In genomic region chr5:74920490-74920889, GRCm38 (mm10) we compare ENCODE assay signal across 15 mouse cellular contexts.
"Had no signal": no experiment of that assay in that cellular context is flagged by ENCODE, and none has a peak within 500 bp of the region (broad histone marks: within the 10 kb centered on the region; RNA-seq: fewer than 3 reads in every experiment).

No protein-coding gene starts in this region.

- H3K9me3 ChIP-seq: limb, embryonic 12.5 days; midbrain, embryonic 10.5 days had no signal

- H3K4me1 ChIP-seq: limb, embryonic 12.5 days; neural tube, embryonic 12.5 days had no signal

- H3K27me3 ChIP-seq: limb, embryonic 12.5 days; neural tube, embryonic 12.5 days had no signal

- H3K27ac ChIP-seq: limb, embryonic 12.5 days; liver, embryonic 14.5 days; midbrain, embryonic 10.5 days; neural tube, embryonic 12.5 days had no signal

- DNase-seq: kidney, postnatal 10 days; layer of hippocampus, postnatal 36 days; liver; lung, adult 2 months; lung, postnatal 36 days; midbrain, embryonic 14.5 days; right cerebral cortex, adult 18-20 months; right cerebral cortex, postnatal 25 days; thymus, postnatal 36 days had no signal

- H3K9ac ChIP-seq: limb, embryonic 12.5 days; liver, embryonic 14.5 days; neural tube, embryonic 12.5 days had no signal

- ATAC-seq: lung, postnatal 0 days had no signal

- H3K4me2 ChIP-seq: limb, embryonic 12.5 days; neural tube, embryonic 12.5 days had no signal

- H3K36me3 ChIP-seq: limb, embryonic 12.5 days; midbrain, embryonic 10.5 days; neural tube, embryonic 12.5 days had no signal

- H3K4me3 ChIP-seq: limb, embryonic 12.5 days; midbrain, embryonic 10.5 days; myocyte; neural tube, embryonic 12.5 days had no signal
